Mouse (Mus musculus) MEL (cell line): Measurements from ENCODE around the gene Cat. TPM values are rescaled to one million over a fixed set of nuclear protein-coding genes. Genes with fewer than 3 reads are reported as not detected.

ENCODE experiments used
- DNase-seq: peaks from one replicate; pipeline ENCODE4 v3.0.0; 2011; ENCODE audit warnings: low read depth, low spot score
- H3K27ac ChIP-seq: 2 replicates; pipeline ENCODE4 v1.5.1; 2012; ENCODE audit warnings: low read depth, mild to moderate bottlenecking, control low read depth, low read length, moderate library complexity; ENCODE audit not compliant: control insufficient read depth
- H3K27me3 ChIP-seq, 2 experiments: fragments of 150-350 bp in 1 of 2; sonication (generic) in 1 of 2; 2 replicates each; pipeline ENCODE4 v1.6.1; 2012; ENCODE audit warnings: low read length in 2 of 2, mild to moderate bottlenecking in 2 of 2, improper control_type of control experiment in 1 of 2, moderate library complexity in 1 of 2; ENCODE audit not compliant: insufficient read depth in 2 of 2, control insufficient read depth in 1 of 2
- H3K36me3 ChIP-seq, 2 experiments: 2 replicates each; pipeline ENCODE4 v1.6.1; 2012 to 2014; ENCODE audit warnings: low read length in 2 of 2, improper control_type of control experiment in 1 of 2, inconsistent platforms in 1 of 2, mild to moderate bottlenecking in 1 of 2; ENCODE audit not compliant: insufficient read depth in 2 of 2, control insufficient read depth in 1 of 2
- H3K4me1 ChIP-seq, 2 experiments: fragments of 150-350 bp in 1 of 2; sonication (generic) in 1 of 2; 2 replicates each; pipeline ENCODE4 v1.6.1; 2012; ENCODE audit warnings: low read length in 2 of 2, improper control_type of control experiment in 1 of 2, mild to moderate bottlenecking in 1 of 2; ENCODE audit not compliant: insufficient read depth in 2 of 2, control insufficient read depth in 1 of 2
- H3K4me3 ChIP-seq, 2 experiments: fragments of 150-350 bp in 1 of 2; sonication (generic) in 1 of 2; 2 replicates each; pipeline ENCODE4 v1.5.1; 2012; ENCODE audit warnings: low read depth in 2 of 2, low read length in 2 of 2, mild to moderate bottlenecking in 2 of 2, moderate library complexity in 2 of 2, control low read depth in 1 of 2, improper control_type of control experiment in 1 of 2; ENCODE audit not compliant: control insufficient read depth in 1 of 2, insufficient read depth in 1 of 2
- H3K79me2 ChIP-seq: 2 replicates; pipeline ENCODE4 v1.6.1; 2012; ENCODE audit warnings: mild to moderate bottlenecking, low read length, moderate library complexity; ENCODE audit not compliant: control insufficient read depth, poor library complexity, insufficient read depth
- H3K9ac ChIP-seq: 2 replicates; pipeline ENCODE4 v1.6.1; 2012; ENCODE audit warnings: low read depth, mild to moderate bottlenecking, control low read depth, low read length, moderate library complexity; ENCODE audit not compliant: control insufficient read depth, poor library complexity, severe bottlenecking
- H3K9me3 ChIP-seq: fragments of 150-350 bp; sonication (generic); replicated peaks from 2 replicates; pipeline ENCODE4 v1.6.1; 2012; ENCODE audit warnings: mild to moderate bottlenecking, low read length, improper control_type of control experiment, moderate library complexity; ENCODE audit not compliant: insufficient read depth
- CHD1 ChIP-seq: IDR thresholded peaks from 2 replicates; pipeline ENCODE4 v1.6.1; 2012; ENCODE audit warnings: low read depth, mild to moderate bottlenecking, inconsistent platforms, low read length, improper control_type of control experiment
- CHD2 ChIP-seq: IDR thresholded peaks from 2 replicates; pipeline ENCODE4 v1.6.1; 2011; ENCODE audit warnings: low read length, improper control_type of control experiment
- CTCF ChIP-seq, 3 experiments: IDR thresholded peaks in 2 of 3; conservative IDR thresholded peaks in 1 of 3; 2 replicates each; pipeline ENCODE4 v1.5.1; 2011 to 2012; ENCODE audit warnings: low read length in 3 of 3, low read depth in 2 of 3, mild to moderate bottlenecking in 2 of 3, improper control_type of control experiment in 1 of 3, inconsistent platforms in 1 of 3, mixed read lengths in 1 of 3, moderate library complexity in 1 of 3; ENCODE audit not compliant: control insufficient read depth in 1 of 3, insufficient read depth in 1 of 3, poor library complexity in 1 of 3, severe bottlenecking in 1 of 3
- E2F4 ChIP-seq: IDR thresholded peaks from 2 replicates; pipeline ENCODE4 v1.6.1; 2011; ENCODE audit warnings: low read depth, low read length, improper control_type of control experiment, borderline replicate concordance
- ELF1 ChIP-seq: IDR thresholded peaks from 2 replicates; pipeline ENCODE4 v1.6.1; 2014; ENCODE audit warnings: low read depth, mild to moderate bottlenecking, inconsistent platforms, low read length, improper control_type of control experiment, moderate library complexity
- EP300 ChIP-seq, 2 experiments: IDR thresholded peaks; 2 replicates each; pipeline ENCODE4 v1.6.1; 2011; ENCODE audit warnings: improper control_type of control experiment in 2 of 2, low read length in 2 of 2, low read depth in 1 of 2, mild to moderate bottlenecking in 1 of 2
- ETS1 ChIP-seq: IDR thresholded peaks from 2 replicates; pipeline ENCODE4 v1.6.1; 2012; ENCODE audit warnings: low read depth, mild to moderate bottlenecking, inconsistent platforms, low read length, improper control_type of control experiment, moderate library complexity
- GABPA ChIP-seq: IDR thresholded peaks from 2 replicates; pipeline ENCODE4 v1.6.1; 2012; ENCODE audit warnings: low read depth, mild to moderate bottlenecking, inconsistent platforms, low read length, improper control_type of control experiment, moderate library complexity
- HCFC1 ChIP-seq: IDR thresholded peaks from 2 replicates; pipeline ENCODE4 v1.6.1; 2012; ENCODE audit warnings: low read depth, mild to moderate bottlenecking, inconsistent platforms, low read length, improper control_type of control experiment, moderate library complexity
- JUND ChIP-seq: IDR thresholded peaks from 2 replicates; pipeline ENCODE4 v1.6.1; 2011; ENCODE audit warnings: low read depth, mild to moderate bottlenecking, improper control_type of control experiment, low read length
- MAZ ChIP-seq: IDR thresholded peaks from 2 replicates; pipeline ENCODE4 v1.6.1; 2012; ENCODE audit warnings: low read depth, mild to moderate bottlenecking, inconsistent platforms, low read length, improper control_type of control experiment
- MEF2A ChIP-seq: IDR thresholded peaks from 2 replicates; pipeline ENCODE4 v1.6.1; 2014; ENCODE audit warnings: low read depth, mild to moderate bottlenecking, inconsistent platforms, low read length, improper control_type of control experiment; ENCODE audit not compliant: poor library complexity, insufficient replicate concordance, severe bottlenecking; ENCODE audit errors: extremely low read depth
- MXI1 ChIP-seq: IDR thresholded peaks from 2 replicates; pipeline ENCODE4 v1.6.1; 2011; ENCODE audit warnings: mild to moderate bottlenecking, low read depth, low read length, improper control_type of control experiment
- MYB ChIP-seq: IDR thresholded peaks from 2 replicates; pipeline ENCODE4 v1.6.1; 2011; ENCODE audit warnings: mild to moderate bottlenecking, low read depth, low read length, improper control_type of control experiment
- MYC ChIP-seq: IDR thresholded peaks from 2 replicates; pipeline ENCODE4 v1.6.1; 2011; ENCODE audit warnings: low read depth, mild to moderate bottlenecking, low read length, improper control_type of control experiment, moderate library complexity
- NELFE ChIP-seq: IDR thresholded peaks from 2 replicates; pipeline ENCODE4 v1.6.1; 2011; ENCODE audit warnings: low read depth, low read length, improper control_type of control experiment
- POLR2A ChIP-seq, 2 experiments: IDR thresholded peaks; 2 replicates each; pipeline ENCODE4 v1.6.1; 2011 to 2012; ENCODE audit warnings: low read length in 2 of 2, mild to moderate bottlenecking in 2 of 2, control low read depth in 1 of 2, improper control_type of control experiment in 1 of 2, low read depth in 1 of 2, moderate library complexity in 1 of 2; ENCODE audit not compliant: control insufficient read depth in 1 of 2, insufficient read depth in 1 of 2, poor library complexity in 1 of 2
- POLR2AphosphoS5 ChIP-seq: IDR thresholded peaks from 2 replicates; pipeline ENCODE4 v1.6.1; 2012; ENCODE audit warnings: low read depth, borderline replicate concordance, mild to moderate bottlenecking, inconsistent platforms, low read length, moderate library complexity, mixed read lengths
- RCOR1 ChIP-seq: IDR thresholded peaks from 2 replicates; pipeline ENCODE4 v1.6.1; 2012; ENCODE audit warnings: low read depth, mild to moderate bottlenecking, inconsistent platforms, low read length, improper control_type of control experiment
- SMC3 ChIP-seq: IDR thresholded peaks from 2 replicates; pipeline ENCODE4 v1.6.1; 2011; ENCODE audit warnings: low read depth, low read length, improper control_type of control experiment
- TBP ChIP-seq: IDR thresholded peaks from 2 replicates; pipeline ENCODE4 v1.8.0; 2011; ENCODE audit warnings: low read depth, low read length, improper control_type of control experiment
- UBTF ChIP-seq: IDR thresholded peaks from 2 replicates; pipeline ENCODE4 v1.6.1; 2012; ENCODE audit warnings: low read depth, mild to moderate bottlenecking, inconsistent platforms, low read length, improper control_type of control experiment, moderate library complexity, borderline replicate concordance; ENCODE audit not compliant: insufficient read depth
- ZC3H11A ChIP-seq: IDR thresholded peaks from 2 replicates; pipeline ENCODE4 v1.6.1; 2012; ENCODE audit warnings: low read depth, mild to moderate bottlenecking, inconsistent platforms, low read length, improper control_type of control experiment
- ZKSCAN1 ChIP-seq: IDR thresholded peaks from 2 replicates; pipeline ENCODE4 v1.6.1; 2012; ENCODE audit warnings: low read depth, mild to moderate bottlenecking, inconsistent platforms, low read length, improper control_type of control experiment, moderate library complexity
- ZMIZ1 ChIP-seq: IDR thresholded peaks from 2 replicates; pipeline ENCODE4 v1.6.1; 2012; ENCODE audit warnings: low read depth, mild to moderate bottlenecking, inconsistent platforms, low read length, improper control_type of control experiment, moderate library complexity
- ZNF384 ChIP-seq: IDR thresholded peaks from 2 replicates; pipeline ENCODE4 v1.6.1; 2012; ENCODE audit warnings: low read depth, mild to moderate bottlenecking, inconsistent platforms, low read length, improper control_type of control experiment
- polyA plus RNA-seq, 2 experiments: library from polyadenylated mRNA; stranded (reverse) in 1 of 2; unstranded in 1 of 2; fragments of >175 nt in 1 of 2; fragments of >200 nt in 1 of 2; gene quantifications; 2 replicates each; pipeline versions ENCODE4 v1.2.1 to v1.2.4; 2012; ENCODE audit warnings: low replicate concordance in 2 of 2, low read depth in 1 of 2; ENCODE audit not compliant: insufficient read length in 2 of 2, insufficient read depth in 1 of 2, missing spikeins in 1 of 2
- total RNA-seq: library from RNA; depleted of rRNA; stranded (reverse); fragments of 300-350 nt; gene quantifications from 2 replicates; pipeline ENCODE4 v1.2.3, GENCODE M21; 2012

Cat gene
- total and polyA plus RNA-seq, 3 experiments: 36.4 to 82.0 (median 74.3) TPM

- no peaks in the 10 kb centered on the region for H3K79me2 ChIP-seq
- TF ChIP-seq CHD1 (no peak), E2F4 (no peak), UBTF (no peak), ELF1 (no peak), MEF2A (no peak), TBP (no peak), MAZ (no peak), ZC3H11A (no peak), HCFC1 (no peak), MYB (no peak)
- no peak overlapping the region for H3K9ac ChIP-seq
- H3K9me3 ChIP-seq: no peaks in the 10 kb centered on the region
- no peak overlapping the region for H3K4me3 ChIP-seq
- H3K27ac ChIP-seq: no peak overlapping the region
- no peaks in the 10 kb centered on the region for H3K4me1 ChIP-seq
- no peaks in the 10 kb centered on the region for H3K36me3 ChIP-seq
- DNase-seq: no peak
- H3K27me3 ChIP-seq: peaks cover 17 to 21% of the 10 kb centered on the region in 2 experiments
Observed at GRCm38 (mm10) chr2:103428356-103428755, 56.6 kb downstream of the Cat start.

GRCm38 (mm10) chr2:103425456-103426063, 59.4 kb downstream of the Cat start:
- peaks cover 17 to 27% of the 10 kb centered on the region in 2 experiments for H3K27me3 ChIP-seq

GRCm38 (mm10) chr2:103424349-103425026, 60.5 kb downstream of the Cat start:
- peak; percentile 73 for DNase-seq
- Histone ChIP-seq H3K27me3 (peaks cover 15 to 20% of the 10 kb centered on the region in 2 experiments), H3K4me1 (no peaks in the 10 kb centered on the region; a peak in 1 of 4 replicates), H3K4me3 (no peak overlapping the region), H3K9me3 (no peaks in the 10 kb centered on the region), H3K27ac (no peak overlapping the region), H3K36me3 (no peaks in the 10 kb centered on the region), H3K79me2 (no peaks in the 10 kb centered on the region), H3K9ac (no peak overlapping the region)
- TF ChIP-seq CHD1 (no peak), CHD2 (no peak), JUND (no peak), POLR2A (IDR thresholded peaks at IDR 0.05; ENCODE audit: control insufficient read depth in 1 of 2, insufficient read depth in 1 of 2, low read depth in 1 of 2, low read length in 2 of 2, poor library complexity in 1 of 2) (no peak), MYC (0 out of 2 replicates have a peak, but pooled peaks have one; percentile 48), SMC3 (peak; percentile 79), RCOR1 (no peak), ELF1 (no peak), MAZ (no peak), ZNF384 (peak; percentile 71), POLR2AphosphoS5 (no peak), ZMIZ1 (no peak), EP300 (IDR thresholded peaks at IDR 0.05; ENCODE audit: low read depth in 1 of 2, low read length in 2 of 2) (no peak), MXI1 (no peak), CTCF (IDR thresholded peaks at IDR 0.05 in 2 of 3, conservative IDR thresholded peaks at IDR 0.05 in 1 of 3; ENCODE audit: control insufficient read depth in 1 of 3, insufficient read depth in 1 of 3, low read depth in 2 of 3, low read length in 3 of 3, poor library complexity in 1 of 3, severe bottlenecking in 1 of 3) (peak; percentile 81 to 93 (median 86)), NELFE (no peak), ETS1 (no peak)

More at GRCm38 (mm10) chr2:103425456-103426063, 59.4 kb downstream of the Cat start:
- H3K4me3 ChIP-seq: no peak overlapping the region
- no peak overlapping the region for H3K27ac ChIP-seq
- no peak overlapping the region for H3K9ac ChIP-seq
- no peaks in the 10 kb centered on the region for H3K36me3 ChIP-seq
- no peaks in the 10 kb centered on the region for H3K79me2 ChIP-seq
- DNase-seq: no peak
- TF ChIP-seq CHD2 (no peak), GABPA (no peak), ZKSCAN1 (no peak)
- TF ChIP-seq, all 39 proteins: peak for 0
- Histone ChIP-seq H3K4me1 (no peaks in the 10 kb centered on the region; a peak in 1 of 4 replicates), H3K9me3 (no peaks in the 10 kb centered on the region)
